Mouse (Mus musculus): ENCODE measurements at regions not wholly inside any gene's neighbourhood (a gene's known extent, or its start where the extent isn't known, plus 50 kb on each side); places are given as distances from the start of the nearest gene placed in this dataset.

- no peak for TF ChIP-seq HCFC1 (IDR thresholded peaks at IDR 0.05; ENCODE audit: borderline replicate concordance, insufficient read depth, low read length)
- no peak for TF ChIP-seq CHD2 (IDR thresholded peaks at IDR 0.05; ENCODE audit: low read depth, low read length)
- TF ChIP-seq ZC3H11A (IDR thresholded peaks at IDR 0.05; ENCODE audit: borderline replicate concordance, low read depth, low read length), result no peak
These were observed 152.3 kb upstream of the Smim15 start for GRCm38 (mm10) chr13:107891946-107892345.
